22 mouse cellular contexts compared by ENCODE assay signal in genomic region chr1:189718600-189718999, GRCm38 (mm10). TPM values are rescaled to one million over a fixed set of nuclear protein-coding genes. Genes with fewer than 3 reads are reported as not detected.
DNase-seq lines count a peak whose midpoint lies in the region; ATAC-seq and TF ChIP-seq lines count a peak whose summit lies in the region.
"Had no signal": no experiment of that assay in that cellular context is flagged by ENCODE, and none has a peak within 500 bp of the region (broad histone marks: within the 10 kb centered on the region; RNA-seq: fewer than 3 reads in every experiment).

No protein-coding gene starts in this region.

- no peak for DNase-seq in CH12.LX (ENCODE audit: extremely low read depth)
- no peak for DNase-seq in left cerebral cortex, postnatal 4 days
- DNase-seq in lung, postnatal 14 days = no peak
- DNase-seq: adrenal gland, adult 2 months; adrenal gland, adult 8-10 months; adrenal gland, postnatal 10 days; adrenal gland, postnatal 14 days; adrenal gland, postnatal 25 days; adrenal gland, postnatal 36 days; B cell, adult 2 months; cerebellum, adult 11 months; cerebellum, adult 11-12 months; cerebellum, adult 18-20 months; cerebellum, adult 2 months; cerebellum, adult 8-10 months; cerebellum, adult 9-10 months had no signal

- H3K36me3 ChIP-seq in C2C12 (ENCODE audit: control insufficient read depth, insufficient read depth) (no peaks in the 10 kb centered on the region), CH12.LX (replicated peaks in 1 of 2; ENCODE audit: control insufficient read depth in 1 of 2, insufficient read depth in 1 of 2, low read length in 1 of 2) (no peaks in the 10 kb centered on the region), myocyte (ENCODE audit: control insufficient read depth, insufficient read depth) (no peaks in the 10 kb centered on the region)
- H3K36me3 ChIP-seq: G1E had no signal

- no peak overlapping the region for H3K4me2 ChIP-seq in CH12.LX (ENCODE audit: insufficient read depth, low read depth, poor library complexity, severe bottlenecking)
- peak overlapping the region; percentile 81 for H3K4me2 ChIP-seq in myocyte (ENCODE audit: low read depth)

- H3K79me3 ChIP-seq in C2C12 (ENCODE audit: low read depth) = no peaks in the 10 kb centered on the region

- in situ Hi-C loops in CH12.LX (cut with MboI; ENCODE audit: low pct_ligation_motif_present, low pct_unique_long_range_greater_than_20kb, low sequenced_read_pairs) = no loop called here

- H3K27me3 ChIP-seq in C2C12 (ENCODE audit: control insufficient read depth, insufficient read depth, insufficient read length) (no peaks in the 10 kb centered on the region), CH12.LX (replicated peaks) (no peaks in the 10 kb centered on the region), myocyte (ENCODE audit: control insufficient read depth, insufficient read depth, insufficient read length) (no peaks in the 10 kb centered on the region)
- H3K27me3 ChIP-seq: Patski had no signal

- no peak for TF ChIP-seq POLR2A in CH12.LX (IDR thresholded peaks at IDR 0.05; ENCODE audit: low read depth, low read length)
- no peak for TF ChIP-seq POLR2A in myocyte (IDR thresholded peaks at IDR 0.05; ENCODE audit: insufficient read length, low read depth)

- H3K4me3 ChIP-seq in C2C12 (ENCODE audit: insufficient read depth, poor library complexity, severe bottlenecking) (no peak overlapping the region), CH12.LX (replicated peaks in 1 of 3; ENCODE audit: low read depth in 2 of 3, low read length in 2 of 3, poor library complexity in 1 of 3) (no peak overlapping the region), myocyte (peak overlapping the region; percentile 5)

- peaks cover 0 to 6% of the 10 kb centered on the region in 2 experiments; a peak in 2 of 4 replicates for H3K4me1 ChIP-seq in CH12.LX (ENCODE audit: control insufficient read depth in 1 of 2, insufficient read depth in 2 of 2)

- H3K27ac ChIP-seq in CH12.LX (ENCODE audit: insufficient read depth, low read depth) = no peak overlapping the region

- no peak for ATAC-seq in activated CD4-positive, CD25-positive, alpha-beta regulatory T cell, adult 4 months
- ATAC-seq: CD4-positive, CD25-positive, alpha-beta regulatory T cell, adult 4 months; Patski had no signal

- no peak for TF ChIP-seq CTCF in C2C12 (IDR thresholded peaks at IDR 0.05; ENCODE audit: control insufficient read depth, insufficient read depth, insufficient read length)
- no peak for TF ChIP-seq CTCF in CH12.LX (conservative IDR thresholded peaks at IDR 0.05 in 1 of 2, IDR thresholded peaks at IDR 0.05 in 1 of 2; ENCODE audit: low read depth in 2 of 2, low read length in 2 of 2)

- no peak overlapping the region for H3K9ac ChIP-seq in CH12.LX (ENCODE audit: insufficient read depth, low read depth)

- H3K79me2 ChIP-seq in C2C12 (ENCODE audit: control insufficient read depth, insufficient read depth) (no peaks in the 10 kb centered on the region), CH12.LX (replicated peaks; ENCODE audit: control insufficient read depth, extremely low read depth, insufficient read depth, poor library complexity, severe bottlenecking) (no peaks in the 10 kb centered on the region), myocyte (ENCODE audit: control insufficient read depth, insufficient read depth) (no peaks in the 10 kb centered on the region)

- dilution Hi-C loops in CH12.LX (cut with MboI; ENCODE audit: extremely low pct_ligation_motif_present, extremely low pct_unique_long_range_greater_than_20kb, low sequenced_read_pairs) = no loop called here

- H3K9me3 ChIP-seq in CH12.LX (replicated peaks; ENCODE audit: low read length) = peaks cover 6% of the 10 kb centered on the region

- intact Hi-C loops in left cerebral cortex, postnatal 4 days (cut with DNase I) = no loop called here

- TF ChIP-seq EP300 in CH12.LX (IDR thresholded peaks at IDR 0.05; ENCODE audit: low read length) = peak; percentile 49; the same call in 1 of the 2 replicates

- peak overlapping the region; percentile 28 for H3ac ChIP-seq in C2C12 (ENCODE audit: control insufficient read depth, insufficient read length, low read depth)
- no peak overlapping the region for H3ac ChIP-seq in myocyte (ENCODE audit: control insufficient read depth, insufficient read length)

- TF ChIP-seq RAD21 in CH12.LX (IDR thresholded peaks at IDR 0.05; ENCODE audit: low read depth, low read length) = no peak

TF ChIP-seq in C2C12, 6 proteins besides CTCF, POLR2A, EP300 and RAD21:
- no peak for TF ChIP-seq CEBPB (IDR thresholded peaks at IDR 0.05; ENCODE audit: low read depth)
- no peak for TF ChIP-seq MYOG (IDR thresholded peaks at IDR 0.05; ENCODE audit: control insufficient read depth, extremely low read depth, insufficient read length)
- no peak for TF ChIP-seq MAX (IDR thresholded peaks at IDR 0.05)
- peak; percentile 80 for TF ChIP-seq FOSL1 (IDR thresholded peaks at IDR 0.05; ENCODE audit: insufficient read depth, low read length, poor library complexity, severe bottlenecking)
- TF ChIP-seq MYOD1 (IDR thresholded peaks at IDR 0.05; ENCODE audit: control insufficient read depth, insufficient read length, low read depth) = peak; percentile 81
- TF ChIP-seq USF1 (IDR thresholded peaks at IDR 0.05; ENCODE audit: low read depth) = no peak

TF ChIP-seq in CH12.LX, 34 proteins besides CTCF, POLR2A, EP300 and RAD21:
- TF ChIP-seq ETS1 (conservative IDR thresholded peaks at IDR 0.05; ENCODE audit: low read depth, low read length) = 0 out of 2 replicates have a peak, but pooled peaks have one; percentile 22
- TF ChIP-seq MAZ (IDR thresholded peaks at IDR 0.05; ENCODE audit: low read depth, low read length) = no peak
- TF ChIP-seq ZNF384 (IDR thresholded peaks at IDR 0.05; ENCODE audit: low read depth, low read length) = no peak
- TF ChIP-seq USF2 (conservative IDR thresholded peaks at IDR 0.05; ENCODE audit: low read depth, low read length) = no peak
- TF ChIP-seq IRF4 (IDR thresholded peaks at IDR 0.05; ENCODE audit: low read depth, low read length) = 0 out of 2 replicates have a peak, but pooled peaks have one; percentile 25
TF ChIP-seq in CH12.LX: peak in this region for 2.

TF ChIP-seq in myocyte, 11 proteins besides CTCF, POLR2A, EP300 and RAD21:
- TF ChIP-seq TCF3 (IDR thresholded peaks at IDR 0.05; ENCODE audit: insufficient read length, low read depth) = no peak
- TF ChIP-seq TCF12 (IDR thresholded peaks at IDR 0.05; ENCODE audit: insufficient read depth, poor library complexity, severe bottlenecking) = peak; percentile 2
- TF ChIP-seq MYOD1 (IDR thresholded peaks at IDR 0.05; ENCODE audit: control insufficient read depth in 1 of 3, insufficient read length in 2 of 3, low read depth in 2 of 3) = peak in 2 of 3 experiments; percentile 47 to 51

RNA-seq across cellular contexts. Expression of gene Ptpn14, which starts 9.5 kb away (rescaled TPM):
- polyA plus RNA-seq in C2C12 (2012; fragmentation: generic; extraction: Trizol) (23.4 TPM), CH12.LX (2012; ENCODE audit: insufficient read length, low read depth) (0.10 and 0.37 TPM in 2 replicates), myocyte (2012; fragmentation: generic; extraction: Trizol) (13.6 TPM)
- total RNA-seq in CH12.LX (2012; rRNA removed) (under 0.01 and 0.04 TPM in 2 replicates), CH12.LX (2014; rRNA removed) (not detected in 2 replicates)
- total RNA-seq in left cerebral cortex, postnatal 4 days (2021) = 1 to 10 TPM; 6.4 to 6.5 TPM
- polyA plus RNA-seq in activated CD4-positive, CD25-positive, alpha-beta regulatory T cell, adult 4 months (2017; shearing (Covaris generic)) = under 1 TPM in 1 of 2 experiments, not detected in 1; 0.20 TPM
- polyA plus RNA-seq: G1E had no signal

RNA-seq across cellular contexts. Expression of gene Cenpf, which starts 30.7 kb away (rescaled TPM):
- polyA plus RNA-seq in C2C12 (2012; fragmentation: generic; extraction: Trizol) (5.4 TPM), CH12.LX (2012; ENCODE audit: insufficient read length, low read depth) (23.4 and 28.2 TPM in 2 replicates), myocyte (2012; fragmentation: generic; extraction: Trizol) (2.2 TPM)
- total RNA-seq in CH12.LX (2012; rRNA removed) (21.5 and 22.3 TPM in 2 replicates), CH12.LX (2014; rRNA removed) (10.4 and 16.5 TPM in 2 replicates)
- 1 to 10 TPM; 7.2 to 8.1 TPM for total RNA-seq in left cerebral cortex, postnatal 4 days (2021)
- 10 to 100 TPM; 13.6 to 14.4 TPM for polyA plus RNA-seq in activated CD4-positive, CD25-positive, alpha-beta regulatory T cell, adult 4 months (2017; shearing (Covaris generic))

Comparison
In these comparisons a context has a peak if more than half of its experiments do, and no peak if none do; other contexts are left out.
1. RNA of gene Ptpn14, which starts 9.5 kb away (polyA plus RNA-seq): 23.4 TPM in C2C12 (single experiment) and 13.6 TPM in myocyte (single experiment); 0.20 TPM in activated CD4-positive, CD25-positive, alpha-beta regulatory T cell, adult 4 months and 0.10 to 0.37 TPM in CH12.LX; every median in the first group is over 10 times any median in the second.